Mouse (Mus musculus) cerebellum, adult 2 months (tissue): Measurements from ENCODE around the gene Hdac10.

Source experiments
- CTCF ChIP-seq: fragments of 200-500 bp; IDR thresholded peaks from 2 replicates; pipeline ENCODE4 v1.5.1; 2011; ENCODE audit warnings: low read depth, mild to moderate bottlenecking, control low read depth, low read length, moderate library complexity, borderline replicate concordance; ENCODE audit not compliant: insufficient read depth
- POLR2A ChIP-seq: fragments of 200-500 bp; IDR thresholded peaks from 2 replicates; pipeline ENCODE4 v1.6.1; 2011; ENCODE audit warnings: low read length, control low read depth, borderline replicate concordance; ENCODE audit not compliant: insufficient read depth

GRCm38 (mm10) chr15:89103921-89104320 lies 24.6 kb downstream of the Hdac10 start:
- peak; percentile 43; the same call in 1 of the 2 replicates for TF ChIP-seq CTCF
- TF ChIP-seq POLR2A = no peak
